Mouse (Mus musculus) heart, adult 18-20 months (tissue): ENCODE measurements around the gene Gm4787. TPM values are rescaled to one million over a fixed set of nuclear protein-coding genes. Genes with fewer than 3 reads are reported as not detected.
"Not testable (repeated sequence)": the region's sequence is repeated elsewhere in the genome, so short reads cannot be mapped to it uniquely, and the experiment has no call there.

Source experiments
- DNase-seq, 2 experiments: peaks; one replicate each; pipeline ENCODE4 v3.0.0; 2021 to 2022; ENCODE audit warnings: mixed read lengths in 1 of 2
- long read RNA-seq, 2 experiments: library from polyadenylated mRNA; stranded (forward); transcript quantifications; one replicate each; pipeline ENCODE4 v2.0.0; 2021
- total RNA-seq, 2 experiments: library from RNA; stranded (reverse); gene quantifications; 2 replicates each; pipeline ENCODE4 v1.2.3; 2021

Gene Gm4787
- under 1 TPM; 0.20 to 0.49 TPM for total RNA-seq
- long read RNA-seq, experiment 1 = 0 reads
- long read RNA-seq, experiment 2 = 0 reads

GRCm38 (mm10) chr12:81379364-81379763 is at the start of gene Gm4787:
TSS of gene Gm4787 (minus strand) at chr12:81379464.
- DNase-seq = not testable (repeated sequence)

- no peak for DNase-seq
These were observed 42.6 kb upstream of the Gm4787 start, which contains the start of gene Adam4 for GRCm38 (mm10) chr12:81421846-81422245. TSS of gene Adam4 (minus strand) at chr12:81421946.

- no peak for DNase-seq
These were observed 33.9 kb upstream of the Gm4787 start for GRCm38 (mm10) chr12:81413211-81413610.

GRCm38 (mm10) chr12:81408966-81409365 is 29.7 kb upstream of the Gm4787 start:
- DNase-seq = no peak

- peak; percentile 23 to 68 for DNase-seq
These were observed 22.9 kb upstream of the Gm4787 start for GRCm38 (mm10) chr12:81402187-81402586.

GRCm38 (mm10) chr12:81333841-81334240 is 45.4 kb downstream of the Gm4787 start:
- DNase-seq = no peak

GRCm38 (mm10) chr12:81332875-81333421 is 46.3 kb downstream of the Gm4787 start, which contains the start of gene Slc8a3:
TSS of gene Slc8a3 (minus strand) at chr12:81333180.
- peak; percentile 2 to 5 for DNase-seq

- DNase-seq = peak in 1 of 2 experiments; percentile 4
These were observed 47.1 kb downstream of the Gm4787 start for GRCm38 (mm10) chr12:81331937-81332874.

GRCm38 (mm10) chr12:81331046-81331638 is 48.1 kb downstream of the Gm4787 start:
- DNase-seq = no peak

Other genes with a start within 250 kb of the Gm4787 start
- gene Slc8a3, start 46.3 kb downstream of the Gm4787 start, total RNA-seq = under 1 TPM; 0.17 to 0.21 TPM
- under 1 TPM; 0.32 to 0.69 TPM for gene Adam4, start 42.5 kb upstream of the Gm4787 start, total RNA-seq
- gene Cox16, start 105.7 kb upstream of the Gm4787 start, total RNA-seq = 10 to 100 TPM; 66.9 to 72.3 TPM
- 10 to 100 TPM; 44.2 to 53.3 TPM for gene Gm20498, start 153.4 kb upstream of the Gm4787 start, total RNA-seq
- gene Synj2bp, start 153.4 kb upstream of the Gm4787 start, total RNA-seq = 10 to 100 TPM; 41.2 to 41.6 TPM
- gene Adam21, start 189.0 kb upstream of the Gm4787 start, total RNA-seq = not detected
- 10 to 100 TPM; 12.2 to 16.2 TPM for gene Med6, start 215.5 kb upstream of the Gm4787 start, total RNA-seq